Mouse (Mus musculus) heart, embryonic 16.5 days (tissue): ENCODE data around the gene Cd151. TPM values are rescaled to one million over a fixed set of nuclear protein-coding genes. Genes with fewer than 3 reads are reported as not detected.
A peak's percentile ranks its signal among the peaks of the same experiment; 100 is the strongest.

ENCODE experiments used
- ATAC-seq: fragments of 200-750 bp; cut with Nextera tagmentation; replicated peaks from 2 replicates; pipeline ENCODE4 v1.8.0; 2017; ENCODE audit warnings: moderate number of reproducible peaks; ENCODE audit not compliant: insufficient read depth, low FRiP score; ENCODE audit errors: extremely low read depth
- H3K27ac ChIP-seq: fragments of 300-500 bp; sonication (generic); 2 replicates; pipeline ENCODE4 v1.5.1; 2014; ENCODE audit warnings: mild to moderate bottlenecking, low read length, control low read depth, moderate library complexity
- H3K27me3 ChIP-seq: fragments of 300-500 bp; sonication (generic); 2 replicates; pipeline ENCODE4 v1.6.1; 2014; ENCODE audit warnings: low read length, mixed read lengths; ENCODE audit not compliant: control insufficient read depth, insufficient read depth
- H3K36me3 ChIP-seq: fragments of 300-500 bp; sonication (generic); 2 replicates; pipeline ENCODE4 v1.6.1; 2014; ENCODE audit not compliant: control insufficient read depth, insufficient read depth
- H3K4me1 ChIP-seq: fragments of 300-500 bp; sonication (generic); 2 replicates; pipeline ENCODE4 v1.6.1; 2014; ENCODE audit warnings: low read length, mixed read lengths; ENCODE audit not compliant: control insufficient read depth, insufficient read depth
- H3K4me2 ChIP-seq: fragments of 300-500 bp; sonication (generic); 2 replicates; pipeline ENCODE4 v1.6.1; 2014; ENCODE audit warnings: low read depth, mild to moderate bottlenecking, control low read depth, low read length
- H3K4me3 ChIP-seq: fragments of 300-500 bp; sonication (generic); 2 replicates; pipeline ENCODE4 v1.5.1; 2014; ENCODE audit warnings: mild to moderate bottlenecking, control low read depth, low read length
- H3K9ac ChIP-seq: fragments of 300-500 bp; sonication (generic); 2 replicates; pipeline ENCODE4 v1.6.1; 2014; ENCODE audit warnings: low read length, control low read depth
- H3K9me3 ChIP-seq: fragments of 300-500 bp; sonication (generic); replicated peaks from 2 replicates; pipeline ENCODE4 v1.6.1; 2016; ENCODE audit warnings: low read length; ENCODE audit not compliant: control insufficient read depth
- WGBS: fragments of 180-500 bp; shearing (Covaris S2); extraction: QIAGEN DNeasy Blood & Tissue Kit; methylation state at CpG from one replicate; pipeline ENCODE4 v1.1.7; 2014; 5-methylcytosine and 5-hydroxymethylcytosine counted together
- polyA plus RNA-seq: library from polyadenylated mRNA; unstranded; fragments of >200 nt; fragmentation: Nextera tagmentation; extraction: Ambion mirVana; gene quantifications from 2 replicates; pipeline ENCODE4 v1.2.1, GENCODE M21; 2015

Cd151 gene
- polyA plus RNA-seq, 1 experiment from 2014 or later, result 44.0 TPM

GRCm38 (mm10) chr7:141460391-141461113, 6.6 kb upstream of the Cd151 start, which contains the start of gene Cracr2b:
Gene Cracr2b (plus strand): TSS chr7:141461094.
- Histone ChIP-seq H3K9me3 (no peaks in the 10 kb centered on the region), H3K36me3 (peaks cover 22% of the 10 kb centered on the region), H3K4me1 (peaks cover 33% of the 10 kb centered on the region), H3K27me3 (peaks cover 32% of the 10 kb centered on the region), H3K27ac (peak within 1 kb of the TSS; percentile 34), H3K4me3 (peak within 1 kb of the TSS; percentile 66), H3K9ac (peak within 1 kb of the TSS; percentile 71), H3K4me2 (peak within 1 kb of the TSS; percentile 87)
- no peak for ATAC-seq
- WGBS, result 68% methylated on average over 15 of the region's 15 CpGs

DNA sequence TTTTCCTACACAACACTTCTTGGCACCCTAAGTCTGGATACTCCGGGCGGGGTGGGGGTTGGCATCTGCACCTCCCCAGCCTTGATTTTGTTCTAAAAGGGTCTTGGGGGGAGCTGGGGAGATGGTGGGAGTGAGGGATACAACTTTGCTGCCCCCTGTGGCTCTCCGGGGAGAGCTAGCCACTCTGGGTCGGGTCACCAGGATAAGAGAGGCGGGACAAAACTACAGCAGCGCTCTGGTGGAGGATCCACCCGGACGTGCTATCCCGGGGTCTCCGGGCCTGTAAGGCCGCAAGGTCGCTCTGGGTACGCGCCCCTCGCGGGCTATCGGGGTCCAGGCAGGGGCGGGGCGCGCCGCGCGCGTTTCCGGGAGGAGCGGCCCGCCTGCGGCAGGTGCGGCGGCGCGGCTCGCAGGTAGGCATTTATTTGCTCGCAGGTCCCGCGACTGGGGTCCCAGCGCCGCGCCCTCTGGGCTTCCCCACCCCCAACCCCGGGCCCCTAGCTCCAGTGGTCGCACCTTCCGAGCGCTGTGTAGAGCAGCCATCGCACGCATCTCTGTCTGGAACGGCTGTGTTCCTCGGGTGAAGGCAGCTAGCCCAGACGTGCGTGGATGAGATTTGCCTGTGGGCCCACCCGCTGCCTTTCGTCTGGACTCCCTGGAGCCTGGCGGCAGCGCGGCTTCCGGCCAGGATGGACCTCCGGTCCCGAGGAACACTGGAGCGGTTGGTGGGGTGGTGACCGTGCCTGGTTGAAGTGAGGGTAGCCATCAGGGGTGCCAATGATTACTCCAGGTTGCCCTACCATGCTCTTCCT, 5.5 kb upstream of the Cd151 start:
- peak overlapping the region; percentile 66 for H3K4me3 ChIP-seq
- no peaks in the 10 kb centered on the region for H3K9me3 ChIP-seq
- peaks cover 22% of the 10 kb centered on the region for H3K36me3 ChIP-seq
- 3% methylated on average over 59 of the region's 59 CpGs for WGBS
- H3K27ac ChIP-seq, result peak overlapping the region; percentile 34
- H3K4me1 ChIP-seq, result peaks cover 27% of the 10 kb centered on the region
- H3K4me2 ChIP-seq, result peak overlapping the region; percentile 87
- H3K9ac ChIP-seq, result peak overlapping the region; percentile 71
- no peak for ATAC-seq
- H3K27me3 ChIP-seq, result peaks cover 32% of the 10 kb centered on the region

GRCm38 (mm10) chr7:141462333-141462821, 4.8 kb upstream of the Cd151 start:
- ATAC-seq, result no peak
- 16% methylated on average over 5 of the region's 5 CpGs for WGBS

DNA sequence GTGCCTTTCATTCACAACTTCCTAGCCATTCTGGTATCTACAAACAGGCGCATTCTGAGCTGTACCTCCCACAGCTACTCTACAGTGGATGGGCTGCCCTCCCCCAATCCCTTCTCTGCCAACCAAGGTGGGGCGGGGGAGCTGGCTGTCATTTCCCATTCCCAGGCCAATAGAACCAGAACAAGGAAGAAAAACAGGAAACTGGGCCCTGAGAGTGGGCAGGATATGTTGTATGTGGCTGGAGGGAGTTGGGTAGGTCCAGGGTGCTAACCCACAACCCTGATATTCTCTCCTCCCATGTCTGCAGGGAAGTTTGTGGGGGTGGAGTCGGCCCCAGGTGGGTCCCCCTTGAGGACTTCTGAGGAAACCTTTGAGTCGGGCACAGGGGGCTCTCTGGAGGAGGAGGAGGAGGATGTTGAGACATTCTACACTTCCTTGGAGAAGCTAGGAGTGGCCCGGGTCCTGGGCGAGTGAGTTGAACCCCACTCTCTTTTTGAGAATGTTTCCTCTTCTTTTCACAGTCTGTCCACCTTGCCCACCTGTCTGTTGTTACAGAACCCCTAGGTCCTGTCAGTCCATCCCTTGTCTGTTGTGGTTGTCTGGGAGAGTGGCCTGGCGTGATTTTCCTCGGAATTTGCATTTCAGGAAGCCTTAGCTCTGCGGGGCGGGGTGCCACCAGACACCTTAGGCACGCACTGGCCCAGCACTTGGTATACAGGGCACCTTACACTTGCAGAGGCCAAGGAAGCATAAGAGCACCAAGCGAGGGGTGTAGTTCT, 3.2 kb upstream of the Cd151 start:
- ATAC-seq, result peak; percentile 5; the same call in 1 of the 2 replicates
- Histone ChIP-seq H3K4me1 (peaks cover 38% of the 10 kb centered on the region), H3K27me3 (peaks cover 32% of the 10 kb centered on the region), H3K4me2 (peak overlapping the region; percentile 56), H3K9me3 (no peaks in the 10 kb centered on the region), H3K36me3 (peaks cover 10% of the 10 kb centered on the region; the same call in 1 of the 2 replicates), H3K27ac (peak overlapping the region; percentile 74), H3K9ac (peak overlapping the region; percentile 58), H3K4me3 (peak overlapping the region; percentile 36)
- WGBS, result 37% methylated on average over 12 of the region's 12 CpGs

More at GRCm38 (mm10) chr7:141462333-141462821, 4.8 kb upstream of the Cd151 start:
- Histone ChIP-seq H3K9ac (peak overlapping the region; percentile 71), H3K36me3 (peaks cover 20% of the 10 kb centered on the region), H3K27ac (peak overlapping the region; percentile 34), H3K27me3 (peaks cover 32% of the 10 kb centered on the region), H3K4me1 (peaks cover 28% of the 10 kb centered on the region), H3K4me3 (peak overlapping the region; percentile 66), H3K9me3 (no peaks in the 10 kb centered on the region), H3K4me2 (peak overlapping the region; percentile 87)

DNA sequence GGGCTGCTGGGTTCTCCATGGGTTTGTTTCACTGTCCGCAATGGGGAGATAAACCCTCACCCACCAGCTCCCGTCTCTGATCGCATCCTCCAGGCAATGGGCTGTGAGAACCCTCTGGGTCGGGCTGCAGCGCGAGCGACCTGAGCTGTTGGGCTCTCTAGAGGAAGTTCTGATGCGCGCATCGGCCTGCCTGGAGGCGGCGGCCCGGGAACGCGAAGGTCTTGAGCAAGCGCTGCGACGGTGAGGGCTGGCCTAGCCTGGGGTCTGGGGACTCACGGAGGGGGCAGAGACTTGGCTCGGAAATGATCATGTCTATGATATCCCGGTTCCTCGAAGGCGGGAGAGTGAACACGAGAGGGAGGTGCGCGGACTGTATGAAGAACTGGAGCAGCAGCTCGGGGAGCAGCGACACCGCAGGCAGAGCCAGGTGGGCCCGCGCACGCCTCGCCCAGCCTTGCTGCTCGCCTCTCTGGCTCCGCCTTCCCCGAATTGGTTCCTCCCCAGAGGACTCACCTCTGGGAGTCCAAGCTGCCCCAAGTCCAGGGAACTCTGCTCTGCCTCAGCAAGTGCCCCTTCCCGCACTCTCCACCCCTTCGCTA, 2.5 kb upstream of the Cd151 start:
- Histone ChIP-seq H3K4me1 (peaks cover 45% of the 10 kb centered on the region), H3K9ac (peak overlapping the region; percentile 58), H3K27me3 (peaks cover 32% of the 10 kb centered on the region), H3K4me2 (peak overlapping the region; percentile 56), H3K36me3 (peaks cover 4% of the 10 kb centered on the region), H3K4me3 (peak overlapping the region; percentile 36), H3K9me3 (no peaks in the 10 kb centered on the region), H3K27ac (peak overlapping the region; percentile 74)
- 11% methylated on average over 38 of the region's 38 CpGs for WGBS
- no peak for ATAC-seq

GRCm38 (mm10) chr7:141465388-141466044, 1.7 kb upstream of the Cd151 start:
- peaks cover 9% of the 10 kb centered on the region for H3K36me3 ChIP-seq
- 36% methylated on average over 8 of the region's 10 CpGs for WGBS
- no peak for ATAC-seq
- peaks cover 31% of the 10 kb centered on the region for H3K27me3 ChIP-seq
- peaks cover 51% of the 10 kb centered on the region for H3K4me1 ChIP-seq
- no peak overlapping the region; the same call in 1 of the 2 replicates for H3K9ac ChIP-seq
- H3K4me3 ChIP-seq, result no peak overlapping the region; the same call in 1 of the 2 replicates
- H3K27ac ChIP-seq, result peak overlapping the region; percentile 41
- no peaks in the 10 kb centered on the region for H3K9me3 ChIP-seq
- peak overlapping the region; percentile 56; the same call in 1 of the 2 replicates for H3K4me2 ChIP-seq

- Histone ChIP-seq H3K4me3 (no peak overlapping the region), H3K36me3 (peaks cover 13% of the 10 kb centered on the region), H3K4me1 (peaks cover 51% of the 10 kb centered on the region), H3K27me3 (peaks cover 27% of the 10 kb centered on the region), H3K9ac (no peak overlapping the region), H3K9me3 (no peaks in the 10 kb centered on the region), H3K4me2 (no peak overlapping the region), H3K27ac (peak overlapping the region; percentile 41)
- 63% methylated on average over 7 of the region's 7 CpGs for WGBS
- ATAC-seq, result no peak
Observed at GRCm38 (mm10) chr7:141466045-141466394, 1.2 kb upstream of the Cd151 start.

DNA sequence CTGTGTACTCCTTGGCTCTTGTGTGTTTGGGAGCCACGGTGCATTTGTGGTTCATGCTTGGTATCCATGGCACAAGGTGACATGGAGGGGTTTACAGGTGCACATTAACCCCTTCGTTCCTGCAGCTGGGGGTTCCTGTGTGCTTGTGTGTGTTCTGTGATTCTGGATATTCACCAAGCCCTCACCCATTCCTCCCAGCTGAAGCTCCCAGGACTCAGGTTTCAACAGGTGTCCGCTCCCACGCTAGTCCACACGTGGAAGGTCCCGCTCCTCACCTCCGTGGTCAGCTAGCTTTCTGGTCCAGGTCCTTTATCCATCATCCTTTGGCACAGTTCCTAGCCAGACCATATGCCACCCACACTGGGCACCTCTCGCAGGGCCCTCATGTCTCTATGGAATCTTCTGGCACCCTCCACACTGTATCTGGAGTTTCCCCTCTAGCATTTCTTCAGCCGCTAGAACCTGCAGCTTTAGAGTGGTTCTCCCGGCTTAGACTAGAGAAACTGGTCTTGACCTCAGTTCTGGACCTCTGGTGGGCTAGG, 514 bp upstream of the Cd151 start:
- Histone ChIP-seq H3K27ac (peak overlapping the region; percentile 94), H3K9ac (peak overlapping the region; percentile 88), H3K4me2 (peak overlapping the region; percentile 80), H3K9me3 (no peaks in the 10 kb centered on the region), H3K36me3 (peaks cover 19% of the 10 kb centered on the region), H3K4me1 (peaks cover 47% of the 10 kb centered on the region), H3K4me3 (peak overlapping the region; percentile 79), H3K27me3 (peaks cover 27% of the 10 kb centered on the region)
- ATAC-seq, result no peak
- WGBS, result 62% methylated on average over 10 of the region's 10 CpGs
